Mouse (Mus musculus): ENCODE measurements around the gene Rfx7. TPM values are rescaled to one million over a fixed set of nuclear protein-coding genes. Genes with fewer than 3 reads are reported as not detected.
"Not testable (repeated sequence)": the region's sequence is repeated elsewhere in the genome, so short reads cannot be mapped to it uniquely, and the experiment has no call there.

Rfx7 gene
- total RNA-seq, 2 experiments from 2014 or later = 14.8 to 50.8 TPM

GRCm38 (mm10) chr9:72534985-72535384 is 2.9 kb downstream of the Rfx7 start:
- ATAC-seq (replicated peaks; ENCODE audit: low FRiP score, low TSS enrichment, poor library complexity, severe bottlenecking) = no peak

GRCm38 (mm10) chr9:72535394-72535793 is 3.4 kb downstream of the Rfx7 start:
- no peak for ATAC-seq (replicated peaks; ENCODE audit: low FRiP score, low TSS enrichment, poor library complexity, severe bottlenecking)

- no peak for ATAC-seq (replicated peaks; ENCODE audit: low FRiP score, low TSS enrichment, poor library complexity, severe bottlenecking)
Observed at GRCm38 (mm10) chr9:72537086-72537485, 5.0 kb downstream of the Rfx7 start.

GRCm38 (mm10) chr9:72543590-72543989 is 11.6 kb downstream of the Rfx7 start:
- 0 out of 2 replicates have a peak, but pooled peaks have one; percentile 44 for ATAC-seq (replicated peaks; ENCODE audit: low FRiP score, low TSS enrichment, poor library complexity, severe bottlenecking)

DNA sequence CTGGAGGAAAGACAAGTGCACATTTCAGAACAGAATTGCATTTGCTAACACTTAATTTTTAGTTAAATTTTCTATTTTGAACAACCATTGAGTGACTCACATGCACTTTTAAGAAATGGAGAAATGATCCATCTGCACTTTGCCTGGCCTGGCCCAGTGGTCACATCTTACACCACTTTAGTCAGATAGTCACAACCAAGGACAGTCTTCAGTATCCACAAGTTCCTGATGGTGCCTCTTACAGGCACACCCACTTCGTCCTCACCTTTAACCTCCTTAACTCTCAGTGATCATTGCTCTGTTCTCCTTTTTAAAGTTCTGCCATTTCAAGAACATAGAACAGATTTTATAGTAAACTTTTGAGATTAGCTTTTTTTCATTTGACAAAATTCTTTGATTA is 26.7 kb downstream of the Rfx7 start:
- no peak for ATAC-seq (replicated peaks; ENCODE audit: low FRiP score, low TSS enrichment, poor library complexity, severe bottlenecking)

DNA sequence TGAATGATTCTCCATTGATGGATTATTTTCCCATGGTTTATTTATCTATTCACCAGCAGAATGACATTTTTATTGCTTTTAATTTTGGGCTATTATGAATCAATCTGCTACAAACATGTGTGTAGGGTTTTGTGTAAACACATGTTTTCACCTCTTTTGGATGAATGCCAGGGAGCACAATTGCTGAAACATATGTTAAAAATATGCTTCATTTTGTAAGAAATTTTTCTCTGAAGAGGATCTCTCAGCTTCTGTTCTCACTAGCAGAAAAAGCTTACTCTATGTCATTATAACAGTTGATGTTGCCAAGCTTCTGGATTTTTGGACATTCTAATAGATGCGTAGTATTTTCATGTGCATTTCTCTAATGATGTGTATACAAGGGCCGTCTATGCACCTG is 28.3 kb downstream of the Rfx7 start:
- ATAC-seq (replicated peaks; ENCODE audit: low FRiP score, low TSS enrichment, poor library complexity, severe bottlenecking) = no peak

DNA sequence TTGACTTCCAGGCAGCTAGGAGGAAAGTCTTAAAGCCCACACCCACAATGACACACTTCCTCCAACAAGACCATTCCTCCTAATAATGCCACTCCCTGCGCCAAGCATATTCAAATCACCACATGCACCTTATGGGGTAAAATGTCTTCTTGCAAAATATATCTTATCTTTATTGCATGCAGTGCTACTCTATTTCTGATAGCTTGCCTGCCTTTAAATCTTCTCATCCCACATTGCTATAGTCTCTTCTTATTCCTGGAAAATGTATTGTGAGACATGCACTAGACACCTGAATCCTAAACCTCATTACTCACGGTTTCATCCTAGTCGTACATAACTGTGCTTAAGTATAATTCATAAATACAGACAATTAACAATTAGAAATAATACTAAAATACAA is 31.2 kb downstream of the Rfx7 start:
- ATAC-seq (replicated peaks; ENCODE audit: low FRiP score, low TSS enrichment, poor library complexity, severe bottlenecking) = no peak

GRCm38 (mm10) chr9:72567116-72567515 is 35.1 kb downstream of the Rfx7 start:
- no peak for ATAC-seq (replicated peaks; ENCODE audit: low FRiP score, low TSS enrichment, poor library complexity, severe bottlenecking)

DNA sequence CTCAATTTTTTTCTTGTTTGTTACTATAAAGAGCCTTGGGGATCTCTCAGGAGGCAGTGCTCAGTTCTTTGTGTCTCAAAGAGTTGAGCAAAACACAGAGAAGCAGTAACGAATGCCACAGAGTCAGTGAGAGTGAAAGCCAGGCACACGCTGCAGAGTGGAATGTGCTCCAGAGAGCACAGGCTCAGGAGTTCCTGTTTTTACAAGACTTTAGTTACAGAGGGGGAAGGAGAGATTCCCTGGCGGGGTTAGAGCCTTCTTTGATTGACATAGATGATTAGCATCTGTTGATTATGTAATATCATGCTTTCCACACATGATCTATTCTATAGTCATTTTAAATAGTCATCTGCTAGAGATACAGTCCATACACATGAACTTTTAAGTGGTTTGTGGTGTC is 48.2 kb downstream of the Rfx7 start:
- ATAC-seq (replicated peaks; ENCODE audit: low FRiP score, low TSS enrichment, poor library complexity, severe bottlenecking) = no peak

- ATAC-seq (replicated peaks; ENCODE audit: low FRiP score, low TSS enrichment, poor library complexity, severe bottlenecking) = no peak
Observed at GRCm38 (mm10) chr9:72590861-72591260, 58.8 kb downstream of the Rfx7 start.

- no peak for ATAC-seq (replicated peaks; ENCODE audit: low FRiP score, low TSS enrichment, poor library complexity, severe bottlenecking)
Observed at GRCm38 (mm10) chr9:72592016-72592415, 60.0 kb downstream of the Rfx7 start.

GRCm38 (mm10) chr9:72594656-72595055 is 62.6 kb downstream of the Rfx7 start:
- not testable (repeated sequence) for ATAC-seq (replicated peaks; ENCODE audit: low FRiP score, low TSS enrichment, poor library complexity, severe bottlenecking)

- ATAC-seq (replicated peaks; ENCODE audit: low FRiP score, low TSS enrichment, poor library complexity, severe bottlenecking) = no peak
Observed at GRCm38 (mm10) chr9:72600142-72600541, 68.1 kb downstream of the Rfx7 start.

DNA sequence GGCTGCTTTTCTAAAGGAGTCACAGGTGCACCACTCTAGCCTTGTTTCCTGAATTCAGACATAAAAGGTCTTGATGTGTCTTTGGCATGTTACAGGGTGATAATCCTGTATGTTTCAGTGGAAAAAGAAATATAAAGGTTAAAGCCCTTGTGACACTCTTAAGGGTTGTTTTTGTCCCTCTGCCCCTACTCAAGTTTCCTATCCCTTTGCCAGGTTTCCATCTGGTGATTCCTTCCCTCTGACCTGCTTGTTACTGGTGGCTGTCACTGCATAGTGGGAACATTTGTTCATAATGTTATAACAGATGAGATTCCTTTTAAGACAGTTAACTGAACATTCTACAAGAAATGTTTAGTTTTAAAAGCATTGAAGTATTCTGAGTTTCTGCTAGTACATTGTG is 77.7 kb downstream of the Rfx7 start:
- no peak for ATAC-seq (replicated peaks; ENCODE audit: low FRiP score, low TSS enrichment, poor library complexity, severe bottlenecking)

DNA sequence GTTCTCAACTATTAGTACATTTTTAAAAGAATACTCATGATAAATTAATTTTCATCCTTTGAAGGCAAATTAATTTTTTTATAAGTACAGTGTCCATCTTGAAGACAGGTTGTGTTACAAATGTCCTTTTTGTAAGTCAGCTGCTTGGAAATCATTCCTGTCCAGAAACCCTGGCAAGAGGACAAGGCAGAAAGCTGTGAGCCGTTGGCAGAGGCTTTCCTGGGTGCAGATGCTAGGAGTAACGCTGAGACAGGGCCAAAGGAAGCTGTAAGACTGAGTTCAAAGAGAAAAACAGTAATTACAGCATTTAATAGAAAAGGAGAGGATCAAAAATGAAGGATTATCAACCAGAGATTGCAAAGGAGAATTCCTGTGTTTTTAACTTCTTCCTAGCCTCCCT is 81.8 kb downstream of the Rfx7 start:
- no peak for ATAC-seq (replicated peaks; ENCODE audit: low FRiP score, low TSS enrichment, poor library complexity, severe bottlenecking)

GRCm38 (mm10) chr9:72614786-72615480 is 82.9 kb downstream of the Rfx7 start:
- no peak for ATAC-seq (replicated peaks; ENCODE audit: low FRiP score, low TSS enrichment, poor library complexity, severe bottlenecking)

DNA sequence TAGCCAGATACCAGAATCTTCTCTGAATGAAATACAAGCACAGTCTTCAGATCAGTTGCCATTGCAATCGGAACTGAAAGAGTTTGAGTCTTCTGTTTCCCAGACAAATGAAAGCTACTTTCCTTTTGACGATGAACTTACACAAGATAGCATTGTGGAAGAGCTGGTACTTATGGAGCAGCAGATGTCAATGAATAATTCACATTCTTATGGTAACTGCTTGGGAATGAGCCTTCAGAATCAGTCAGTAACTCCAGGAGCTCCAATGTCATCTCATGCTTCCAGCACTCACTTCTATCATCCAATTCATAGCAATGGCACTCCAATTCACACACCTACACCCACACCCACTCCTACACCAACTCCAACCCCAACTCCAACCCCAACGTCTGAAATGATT is 86.0 kb downstream of the Rfx7 start:
- ATAC-seq (replicated peaks; ENCODE audit: low FRiP score, low TSS enrichment, poor library complexity, severe bottlenecking) = no peak

GRCm38 (mm10) chr9:72623605-72624004 is 91.6 kb downstream of the Rfx7 start:
- no peak for ATAC-seq (replicated peaks; ENCODE audit: low FRiP score, low TSS enrichment, poor library complexity, severe bottlenecking)

- ATAC-seq (replicated peaks; ENCODE audit: low FRiP score, low TSS enrichment, poor library complexity, severe bottlenecking) = no peak
Observed at GRCm38 (mm10) chr9:72627598-72627997, 95.6 kb downstream of the Rfx7 start.

GRCm38 (mm10) chr9:72628591-72628990 is 96.6 kb downstream of the Rfx7 start:
- ATAC-seq (replicated peaks; ENCODE audit: low FRiP score, low TSS enrichment, poor library complexity, severe bottlenecking) = 0 out of 2 replicates have a peak, but pooled peaks have one; percentile 47

- ATAC-seq (replicated peaks; ENCODE audit: low FRiP score, low TSS enrichment, poor library complexity, severe bottlenecking) = no peak
Observed at GRCm38 (mm10) chr9:72632198-72632597, 100.2 kb downstream of the Rfx7 start.

GRCm38 (mm10) chr9:72635134-72635533 is 103.1 kb downstream of the Rfx7 start:
- peak; percentile 56 for ATAC-seq (replicated peaks; ENCODE audit: low FRiP score, low TSS enrichment, poor library complexity, severe bottlenecking)

All from megakaryocyte-erythroid progenitor cell, adult 5-6 weeks (primary cell).